Mouse (Mus musculus) CD8-positive naive resting alpha-beta T cell, adult 57 days (primary cell): ENCODE results near the gene Hmgb1. TPM values are rescaled to one million over a fixed set of nuclear protein-coding genes. Genes with fewer than 3 reads are reported as not detected.

Experiments
- total RNA-seq: library from RNA; stranded (reverse); gene quantifications from one replicate; pipeline ENCODE4 v1.2.4, GENCODE M21; 2023

Gene Hmgb1
- 283 TPM for total RNA-seq

DNA sequence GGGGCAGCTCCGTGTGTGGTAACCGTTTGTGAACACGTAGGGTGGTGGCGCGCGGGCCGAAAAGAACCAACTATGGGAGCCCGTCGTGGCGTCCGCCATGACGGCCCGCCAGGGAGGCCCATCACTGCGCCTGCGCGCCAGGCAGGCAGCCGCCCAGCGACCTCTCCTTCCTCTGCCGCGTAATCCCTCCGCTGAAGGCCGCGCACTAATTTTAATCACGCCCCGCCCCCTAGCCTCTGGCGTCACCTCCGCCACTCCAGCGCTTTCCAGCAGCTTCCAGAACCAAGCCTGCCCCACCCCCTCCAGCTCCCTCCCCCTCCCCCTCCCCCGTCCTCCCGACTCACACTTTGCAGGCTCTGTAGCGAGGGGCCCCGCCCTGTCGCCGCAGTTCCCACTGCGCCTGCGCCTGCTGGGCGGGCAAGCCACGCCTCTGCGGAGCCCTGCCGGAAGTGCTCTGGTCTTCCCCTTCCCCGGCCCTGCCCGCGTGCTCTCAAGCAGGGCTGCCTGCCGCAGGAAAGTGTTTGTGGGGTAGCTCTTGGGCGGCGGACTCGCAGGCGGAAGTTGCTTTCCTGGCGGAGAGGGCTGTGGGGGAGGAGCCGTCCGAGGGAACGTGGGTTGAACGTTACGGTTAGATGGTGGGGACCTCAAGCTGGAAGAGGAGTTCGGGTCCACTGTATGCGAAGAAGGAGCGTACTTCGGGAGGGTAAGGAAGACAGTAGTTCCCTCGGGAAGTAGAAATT lies at the start of gene Hmgb1, which contains the start of gene Uspl1:
Gene Hmgb1 (minus strand): TSS at position 386 of the 740 bp plus-strand sequence.
Gene Uspl1 (plus strand): TSS at position 247 of the 740 bp plus-strand sequence.

Other genes with a start within 250 kb of the Hmgb1 start
- 3.3 TPM for gene Gm42791, start 189.3 kb downstream of the Hmgb1 start, total RNA-seq
- 94.1 TPM for gene Uspl1, start 139 bp downstream of the Hmgb1 start, total RNA-seq
- gene Alox5ap, start 80.3 kb upstream of the Hmgb1 start, total RNA-seq = 9.8 TPM
- not detected for gene Medag, start 227.3 kb upstream of the Hmgb1 start, total RNA-seq